Comparison of ENCODE assay signal across 16 mouse cellular contexts in genomic region chr9:35332688-35333630, GRCm38 (mm10).
DNase-seq lines count a peak whose midpoint lies in the region; ATAC-seq and TF ChIP-seq lines count a peak whose summit lies in the region.
"Had no signal": no experiment of that assay in that cellular context is flagged by ENCODE, and none has a peak within 500 bp of the region (broad histone marks: within the 10 kb centered on the region; RNA-seq: fewer than 3 reads in every experiment).

No protein-coding gene starts in this region.

- H3K9me3 ChIP-seq in forebrain, embryonic 14.5 days (replicated peaks; ENCODE audit: control insufficient read depth, low read length), result no peaks in the 10 kb centered on the region
- no peaks in the 10 kb centered on the region for H3K9me3 ChIP-seq in forebrain, embryonic 15.5 days
- H3K9me3 ChIP-seq in lung, embryonic 14.5 days (ENCODE audit: low read depth, low read length), result no peaks in the 10 kb centered on the region
- no peaks in the 10 kb centered on the region for H3K9me3 ChIP-seq in embryonic facial prominence, embryonic 15.5 days (replicated peaks)
- no peaks in the 10 kb centered on the region for H3K9me3 ChIP-seq in stomach, embryonic 14.5 days (ENCODE audit: control insufficient read depth, low read depth, low read length)

- ATAC-seq in forebrain, embryonic 14.5 days, result no peak
- ATAC-seq in forebrain, embryonic 15.5 days (replicated peaks), result no peak
- no peak for ATAC-seq in lung, embryonic 14.5 days (ENCODE audit: insufficient read depth)
- ATAC-seq in embryonic facial prominence, embryonic 15.5 days (ENCODE audit: insufficient number of reproducible peaks, low FRiP score, low TSS enrichment, low read depth), result no peak
- ATAC-seq in stomach, embryonic 14.5 days (ENCODE audit: insufficient number of reproducible peaks, insufficient read depth, low FRiP score, low read depth), result peak; percentile 57
- ATAC-seq: CD4-positive, CD25-positive, alpha-beta regulatory T cell, adult 4 months; Patski had no signal

- H3K9ac ChIP-seq in forebrain, embryonic 14.5 days (ENCODE audit: low read length), result no peak overlapping the region
- H3K9ac ChIP-seq in forebrain, embryonic 15.5 days (replicated peaks), result no peak overlapping the region
- H3K9ac ChIP-seq in lung, embryonic 14.5 days, result no peak overlapping the region
- no peak overlapping the region for H3K9ac ChIP-seq in embryonic facial prominence, embryonic 15.5 days
- H3K9ac ChIP-seq in stomach, embryonic 14.5 days (replicated peaks; ENCODE audit: low read depth, low read length), result no peak overlapping the region

- DNase-seq in forebrain, embryonic 14.5 days (ENCODE audit: low spot score), result no peak
- DNase-seq in lung, embryonic 14.5 days, result no peak
- DNase-seq in lung, postnatal 10 days, result no peak
- DNase-seq in cerebellum, adult 9-10 months, result no peak
- no peak for DNase-seq in spleen, postnatal 4 days (ENCODE audit: low spot score in 2 of 2)
- DNase-seq: adrenal gland, adult 2 months; cerebellum, postnatal 36 days; heart, postnatal 36 days; kidney, adult 8-10 months; spleen, adult 18-20 months had no signal

- no peak overlapping the region for H3K4me3 ChIP-seq in forebrain, embryonic 14.5 days (ENCODE audit: low read depth, low read length)
- H3K4me3 ChIP-seq in forebrain, embryonic 15.5 days, result no peak overlapping the region
- no peak overlapping the region for H3K4me3 ChIP-seq in lung, embryonic 14.5 days (ENCODE audit: low read depth, low read length)
- H3K4me3 ChIP-seq in embryonic facial prominence, embryonic 15.5 days (replicated peaks), result no peak overlapping the region
- no peak overlapping the region for H3K4me3 ChIP-seq in stomach, embryonic 14.5 days (ENCODE audit: low read depth, low read length)

- H3K36me3 ChIP-seq in forebrain, embryonic 14.5 days (ENCODE audit: control insufficient read depth, insufficient read depth, low read length), result no peaks in the 10 kb centered on the region
- H3K36me3 ChIP-seq in forebrain, embryonic 15.5 days, result no peaks in the 10 kb centered on the region
- no peaks in the 10 kb centered on the region for H3K36me3 ChIP-seq in lung, embryonic 14.5 days (ENCODE audit: insufficient read depth)
- no peaks in the 10 kb centered on the region for H3K36me3 ChIP-seq in embryonic facial prominence, embryonic 15.5 days
- no peaks in the 10 kb centered on the region for H3K36me3 ChIP-seq in stomach, embryonic 14.5 days (ENCODE audit: control insufficient read depth, insufficient read depth, low read length)

- 54% methylated on average over 11 of the region's 11 CpGs for WGBS in forebrain, embryonic 14.5 days
- 64% methylated on average over 11 of the region's 11 CpGs for WGBS in forebrain, embryonic 15.5 days
- 28% methylated on average over 11 of the region's 11 CpGs for WGBS in lung, embryonic 14.5 days
- 39% methylated on average over 11 of the region's 11 CpGs for WGBS in embryonic facial prominence, embryonic 15.5 days
- WGBS in stomach, embryonic 14.5 days, result 44% methylated on average over 11 of the region's 11 CpGs

- TF ChIP-seq CTCF in lung, embryonic 14.5 days (IDR thresholded peaks at IDR 0.05; ENCODE audit: low read depth), result no peak

- peak overlapping the region; percentile 53; the same call in 1 of the 2 replicates for H3K27ac ChIP-seq in forebrain, embryonic 14.5 days (ENCODE audit: low read depth, low read length)
- no peak overlapping the region for H3K27ac ChIP-seq in forebrain, embryonic 15.5 days (replicated peaks)
- peak overlapping the region; percentile 90 for H3K27ac ChIP-seq in lung, embryonic 14.5 days (ENCODE audit: low read depth)
- H3K27ac ChIP-seq in embryonic facial prominence, embryonic 15.5 days (replicated peaks), result 0 out of 2 replicates have a peak overlapping the region, but pooled peaks have one; percentile 9
- peak overlapping the region; percentile 62 for H3K27ac ChIP-seq in stomach, embryonic 14.5 days (ENCODE audit: low read length)
- H3K27ac ChIP-seq: macrophage had no signal

- H3K4me2 ChIP-seq in forebrain, embryonic 14.5 days (ENCODE audit: low read length), result no peak overlapping the region
- H3K4me2 ChIP-seq in forebrain, embryonic 15.5 days (replicated peaks), result no peak overlapping the region
- no peak overlapping the region; the same call in 1 of the 2 replicates for H3K4me2 ChIP-seq in lung, embryonic 14.5 days
- no peak overlapping the region for H3K4me2 ChIP-seq in embryonic facial prominence, embryonic 15.5 days (replicated peaks)
- H3K4me2 ChIP-seq in stomach, embryonic 14.5 days (replicated peaks; ENCODE audit: low read depth, low read length), result no peak overlapping the region

- peaks cover 58% of the 10 kb centered on the region for H3K4me1 ChIP-seq in forebrain, embryonic 14.5 days (ENCODE audit: control insufficient read depth, insufficient read depth, low read length)
- peaks cover 66% of the 10 kb centered on the region for H3K4me1 ChIP-seq in forebrain, embryonic 15.5 days
- H3K4me1 ChIP-seq in lung, embryonic 14.5 days (ENCODE audit: insufficient read depth), result peaks cover 48% of the 10 kb centered on the region
- peaks cover 85% of the 10 kb centered on the region for H3K4me1 ChIP-seq in embryonic facial prominence, embryonic 15.5 days
- peaks cover 45% of the 10 kb centered on the region for H3K4me1 ChIP-seq in stomach, embryonic 14.5 days (ENCODE audit: control insufficient read depth, insufficient read depth, low read length)

- H3K27me3 ChIP-seq in forebrain, embryonic 14.5 days (replicated peaks; ENCODE audit: control insufficient read depth, insufficient read depth, low read length), result no peaks in the 10 kb centered on the region
- no peaks in the 10 kb centered on the region for H3K27me3 ChIP-seq in forebrain, embryonic 15.5 days
- H3K27me3 ChIP-seq in lung, embryonic 14.5 days (ENCODE audit: insufficient read depth, low read length), result peaks cover 7% of the 10 kb centered on the region; the same call in 1 of the 2 replicates
- no peaks in the 10 kb centered on the region for H3K27me3 ChIP-seq in embryonic facial prominence, embryonic 15.5 days
- H3K27me3 ChIP-seq in stomach, embryonic 14.5 days (ENCODE audit: control insufficient read depth, insufficient read depth, low read length), result no peaks in the 10 kb centered on the region
- H3K27me3 ChIP-seq: Patski had no signal
